Mouse (Mus musculus) c-Kit-positive CD71-positive TER-119-negative erythroid progenitor cells, embryonic 14.5 days (primary cell): ENCODE data around the gene Clns1a.

Source experiments
- DNase-seq: peaks from one replicate; pipeline ENCODE4 v3.0.0-alpha.2; 2013; ENCODE audit warnings: low read depth

Clns1a gene

GRCm38 (mm10) chr7:97766406-97767166 lies 70.2 kb downstream of the Clns1a start:
- no peak for DNase-seq

- DNase-seq: no peak
These were observed 71.4 kb downstream of the Clns1a start for GRCm38 (mm10) chr7:97767841-97768240.

- DNase-seq: no peak
These were observed 72.6 kb downstream of the Clns1a start for GRCm38 (mm10) chr7:97769020-97769419.
